In the genomic region with DNA sequence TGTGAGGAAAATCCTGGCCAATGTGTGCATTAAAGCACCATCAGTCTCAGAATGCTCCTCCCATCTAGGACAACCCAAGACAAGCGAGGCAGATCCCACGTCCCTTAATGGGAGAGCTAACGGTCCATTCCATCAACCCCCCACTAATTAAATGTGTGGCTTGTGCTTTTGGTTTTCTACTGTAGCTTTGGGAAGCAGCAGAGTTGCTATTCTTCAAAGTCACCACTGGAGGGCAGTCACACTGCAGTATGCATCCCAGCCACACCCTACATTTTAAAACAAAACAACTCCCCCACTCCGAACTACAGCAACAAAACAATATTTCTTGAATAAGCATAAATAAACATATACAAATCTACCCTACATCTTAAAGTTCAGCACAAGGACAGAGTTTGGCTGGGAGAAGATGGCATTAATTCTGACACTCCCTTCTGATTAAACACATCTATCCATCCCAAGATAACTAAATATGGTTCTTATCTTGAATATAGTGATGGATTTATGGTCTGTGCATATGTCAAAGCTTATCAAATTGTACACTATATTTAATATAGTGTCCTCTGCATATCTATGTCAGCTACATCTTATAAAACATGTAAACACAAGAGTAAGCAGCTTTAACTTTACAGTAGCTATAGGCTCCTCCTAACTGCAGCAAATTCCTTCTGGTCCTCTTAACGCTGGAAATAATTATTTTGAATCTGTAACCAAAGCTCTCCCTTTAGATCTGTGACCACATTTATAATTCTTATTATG, we compare ENCODE assay signal across 9 mouse cellular contexts.
DNase-seq lines count a peak whose midpoint lies in the region; ATAC-seq lines count a peak whose summit lies in the region.
"Had no signal": no experiment of that assay in that cellular context is flagged by ENCODE, and none has a peak within 500 bp of the region (broad histone marks: within the 10 kb centered on the region; RNA-seq: fewer than 3 reads in every experiment).

No protein-coding gene starts in this region.

- peak; percentile 7 to 34 for DNase-seq in heart, adult 18-20 months
- DNase-seq in 416B (ENCODE audit: low read depth) = peak; percentile 46
- peak; percentile 89 for DNase-seq in brain, adult 2 months (ENCODE audit: low read depth, low spot score)
- DNase-seq in forelimb bud, embryonic 11.5 days (ENCODE audit: low read depth, low spot score) = peak; percentile 30
- DNase-seq in thymus, postnatal 4 days = no peak
- DNase-seq in spleen, adult 18-20 months = no peak

- no peak overlapping the region for H3K4me2 ChIP-seq in heart, embryonic 11.5 days
- H3K4me2 ChIP-seq in midbrain, embryonic 13.5 days (replicated peaks) = no peak overlapping the region
- H3K4me2 ChIP-seq: limb, embryonic 13.5 days had no signal

- H3K4me1 ChIP-seq in heart, embryonic 11.5 days (ENCODE audit: control insufficient read depth, insufficient read depth, low read length) = no peaks in the 10 kb centered on the region
- no peaks in the 10 kb centered on the region; the same call in 1 of the 2 replicates for H3K4me1 ChIP-seq in midbrain, embryonic 13.5 days (replicated peaks)
- H3K4me1 ChIP-seq: limb, embryonic 13.5 days had no signal

- H3K27me3 ChIP-seq in heart, embryonic 11.5 days (ENCODE audit: control insufficient read depth, insufficient read depth, low read length) = no peaks in the 10 kb centered on the region
- no peaks in the 10 kb centered on the region for H3K27me3 ChIP-seq in midbrain, embryonic 13.5 days
- H3K27me3 ChIP-seq: limb, embryonic 13.5 days had no signal

- 23% methylated on average over 5 of the region's 5 CpGs for WGBS in heart, embryonic 11.5 days (ENCODE audit: insufficient replicate concordance)
- WGBS in midbrain, embryonic 13.5 days = 14% methylated on average over 5 of the region's 5 CpGs

- H3K36me3 ChIP-seq in heart, embryonic 11.5 days (ENCODE audit: control insufficient read depth, insufficient read depth, low read length) = no peaks in the 10 kb centered on the region
- H3K36me3 ChIP-seq in midbrain, embryonic 13.5 days = no peaks in the 10 kb centered on the region
- H3K36me3 ChIP-seq: limb, embryonic 13.5 days had no signal

- H3K9ac ChIP-seq in heart, embryonic 11.5 days (ENCODE audit: low read depth, low read length) = no peak overlapping the region
- no peak overlapping the region for H3K9ac ChIP-seq in midbrain, embryonic 13.5 days (replicated peaks)
- H3K9ac ChIP-seq: limb, embryonic 13.5 days had no signal

- H3K4me3 ChIP-seq in heart, embryonic 11.5 days (ENCODE audit: low read depth, low read length) = no peak overlapping the region
- H3K4me3 ChIP-seq in midbrain, embryonic 13.5 days (replicated peaks) = no peak overlapping the region
- H3K4me3 ChIP-seq: limb, embryonic 13.5 days had no signal

- H3K9me3 ChIP-seq in heart, embryonic 11.5 days (replicated peaks; ENCODE audit: control insufficient read depth, low read length) = no peaks in the 10 kb centered on the region
- H3K9me3 ChIP-seq in midbrain, embryonic 13.5 days = no peaks in the 10 kb centered on the region
- H3K9me3 ChIP-seq: limb, embryonic 13.5 days had no signal

- ATAC-seq in heart, embryonic 11.5 days (replicated peaks; ENCODE audit: insufficient number of reproducible peaks, low FRiP score, low TSS enrichment) = no peak
- peak; percentile 66 for ATAC-seq in midbrain, embryonic 13.5 days

- no peak overlapping the region for H3K27ac ChIP-seq in heart, embryonic 11.5 days (ENCODE audit: low read depth, low read length)
- H3K27ac ChIP-seq in midbrain, embryonic 13.5 days = peak overlapping the region; percentile 47; the same call in 1 of the 2 replicates
- H3K27ac ChIP-seq: limb, embryonic 13.5 days had no signal

Comparison
In these comparisons a context has a peak if more than half of its experiments do, and no peak if none do; other contexts are left out.
1. DNase-seq: peak in heart, adult 18-20 months (2 of 2), 416B (single experiment), brain, adult 2 months (single experiment) and forelimb bud, embryonic 11.5 days (single experiment); none in thymus, postnatal 4 days (single experiment) and spleen, adult 18-20 months (0 of 2).